7 mouse cellular contexts compared by ENCODE assay signal in the genomic region with DNA sequence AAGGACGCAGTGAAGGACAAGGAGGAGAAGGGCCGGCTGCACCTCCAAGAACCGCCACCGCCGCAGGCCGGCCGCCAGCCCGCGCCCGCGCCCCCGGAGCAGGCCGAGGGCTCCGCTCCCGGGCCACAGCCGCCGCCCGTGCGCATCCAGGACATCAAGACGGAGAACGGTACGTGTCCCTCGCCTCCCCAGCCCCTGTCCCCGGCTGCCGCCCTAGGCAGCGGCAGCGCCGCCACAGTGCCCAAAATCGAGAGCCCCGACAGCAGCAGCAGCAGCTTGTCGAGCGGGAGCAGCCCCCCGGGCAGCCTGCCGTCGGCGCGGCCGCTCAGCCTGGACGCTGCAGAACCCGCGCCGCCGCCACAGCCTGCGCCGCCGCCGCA. TPM values are rescaled to one million over a fixed set of nuclear protein-coding genes. Genes with fewer than 3 reads are reported as not detected.
DNase-seq lines count a peak whose midpoint lies in the region; ATAC-seq and TF ChIP-seq lines count a peak whose summit lies in the region.

No protein-coding gene starts in this region.

- peak overlapping the region; percentile 34 for H3K9ac ChIP-seq in intestine, embryonic 14.5 days (ENCODE audit: low read length)
- peak overlapping the region; percentile 50 for H3K9ac ChIP-seq in neural tube, embryonic 14.5 days (replicated peaks; ENCODE audit: low read depth, low read length)

- TF ChIP-seq POLR2A in spleen, adult 2 months (IDR thresholded peaks at IDR 0.05; ENCODE audit: low read depth, low read length): no peak
- no peak for TF ChIP-seq POLR2A in embryonic fibroblast, embryonic 13.5 days (IDR thresholded peaks at IDR 0.05; ENCODE audit: low read depth, low read length)

- no peak for ATAC-seq in intestine, embryonic 14.5 days (replicated peaks; ENCODE audit: low FRiP score, low TSS enrichment, low read depth)
- peak; percentile 1; the same call in 1 of the 2 replicates for ATAC-seq in neural tube, embryonic 14.5 days (ENCODE audit: low read depth)

- WGBS in spleen, adult 2 months: 2% methylated on average over 45 of the region's 47 CpGs
- under 1% methylated on average over 46 of the region's 47 CpGs for WGBS in intestine, embryonic 14.5 days
- under 1% methylated on average over 45 of the region's 47 CpGs for WGBS in neural tube, embryonic 14.5 days

- H3K4me3 ChIP-seq in spleen, adult 2 months (ENCODE audit: extremely low read depth, insufficient read depth, insufficient read length): peak overlapping the region; percentile 50; the same call in 1 of the 2 replicates
- peak overlapping the region; percentile 80 for H3K4me3 ChIP-seq in embryonic fibroblast, embryonic 13.5 days (ENCODE audit: insufficient read depth, low read length)
- peak overlapping the region; percentile 51 for H3K4me3 ChIP-seq in intestine, embryonic 14.5 days (ENCODE audit: low read depth, low read length)
- peak overlapping the region; percentile 34 for H3K4me3 ChIP-seq in neural tube, embryonic 14.5 days (ENCODE audit: low read depth, low read length)

- H3K36me3 ChIP-seq in spleen, adult 2 months (ENCODE audit: control insufficient read depth, insufficient read depth, low read length): no peaks in the 10 kb centered on the region
- no peaks in the 10 kb centered on the region for H3K36me3 ChIP-seq in intestine, embryonic 14.5 days (ENCODE audit: control insufficient read depth, insufficient read depth, low read length)
- no peaks in the 10 kb centered on the region for H3K36me3 ChIP-seq in neural tube, embryonic 14.5 days (ENCODE audit: control insufficient read depth, insufficient read depth, low read length)

- H3K4me2 ChIP-seq in intestine, embryonic 14.5 days (ENCODE audit: low read length): peak overlapping the region; percentile 94
- 0 out of 2 replicates have a peak overlapping the region, but pooled peaks have one; percentile 14 for H3K4me2 ChIP-seq in neural tube, embryonic 14.5 days (ENCODE audit: low read depth, low read length)

- H3K27me3 ChIP-seq in spleen, adult 2 months (ENCODE audit: control insufficient read depth, insufficient read depth, low read length): peaks cover 57% of the 10 kb centered on the region
- H3K27me3 ChIP-seq in intestine, embryonic 14.5 days (replicated peaks; ENCODE audit: control insufficient read depth, insufficient read depth, low read length): peaks cover 97% of the 10 kb centered on the region
- peaks cover 65% of the 10 kb centered on the region for H3K27me3 ChIP-seq in neural tube, embryonic 14.5 days (ENCODE audit: control insufficient read depth, insufficient read depth, low read length)

- peaks cover 16% of the 10 kb centered on the region for H3K4me1 ChIP-seq in spleen, adult 2 months (ENCODE audit: control insufficient read depth, insufficient read depth, insufficient read length)
- no peaks in the 10 kb centered on the region for H3K4me1 ChIP-seq in embryonic fibroblast, embryonic 13.5 days (ENCODE audit: control insufficient read depth, insufficient read depth, low read length)
- H3K4me1 ChIP-seq in intestine, embryonic 14.5 days (replicated peaks; ENCODE audit: control insufficient read depth, insufficient read depth, low read length): peaks cover 7% of the 10 kb centered on the region
- peaks cover 10% of the 10 kb centered on the region; the same call in 1 of the 2 replicates for H3K4me1 ChIP-seq in neural tube, embryonic 14.5 days (ENCODE audit: control insufficient read depth, insufficient read depth, low read length)

- H3K9me3 ChIP-seq in intestine, embryonic 14.5 days (ENCODE audit: control insufficient read depth, low read length): no peaks in the 10 kb centered on the region
- no peaks in the 10 kb centered on the region for H3K9me3 ChIP-seq in neural tube, embryonic 14.5 days (ENCODE audit: control insufficient read depth, low read length)

- no peak overlapping the region for H3K27ac ChIP-seq in spleen, adult 2 months (ENCODE audit: insufficient read depth, low read length)
- H3K27ac ChIP-seq in embryonic fibroblast, embryonic 13.5 days (ENCODE audit: insufficient read depth, low read length): peak overlapping the region; percentile 95
- H3K27ac ChIP-seq in intestine, embryonic 14.5 days (ENCODE audit: low read depth): no peak overlapping the region
- H3K27ac ChIP-seq in neural tube, embryonic 14.5 days (ENCODE audit: low read depth, low read length): peak overlapping the region; percentile 55; the same call in 1 of the 2 replicates

- DNase-seq in spleen, adult 2 months (ENCODE audit: low read depth in 1 of 2, low spot score in 2 of 2): no peak
- no peak for DNase-seq in spleen, postnatal 14 days (ENCODE audit: low spot score in 2 of 2)
- DNase-seq in intestine, embryonic 14.5 days (ENCODE audit: low spot score): peak; percentile 74
- DNase-seq in cerebellum, postnatal 36 days: no peak
- DNase-seq in thymus, postnatal 0 days (ENCODE audit: low spot score): no peak

- no peak for TF ChIP-seq CTCF in spleen, adult 2 months (IDR thresholded peaks at IDR 0.05; ENCODE audit: extremely low read depth, insufficient read depth, insufficient read length, insufficient replicate concordance)
- no peak for TF ChIP-seq CTCF in embryonic fibroblast, embryonic 13.5 days (IDR thresholded peaks at IDR 0.05; ENCODE audit: borderline replicate concordance, insufficient read depth, low read length)

RNA-seq across cellular contexts. Expression of gene Foxc1, which starts 1.3 kb away (rescaled TPM):
- polyA plus RNA-seq in spleen, adult 2 months (2012; rRNA removed): 0.26 TPM in 2 replicates
- 14.4 and 19.7 TPM in 2 replicates for polyA plus RNA-seq in embryonic fibroblast, embryonic 13.5 days (2011; ENCODE audit: insufficient read length, low read depth, missing spikeins)
- polyA plus RNA-seq in intestine, embryonic 14.5 days (2014; fragmentation: Nextera tagmentation; extraction: Ambion mirVana): 0.17 and 0.18 TPM in 2 replicates
- polyA plus RNA-seq in neural tube, embryonic 14.5 days (2014; fragmentation: Nextera tagmentation; extraction: Ambion mirVana): 0.50 and 3.0 TPM in 2 replicates
- 0.75 TPM in 2 replicates for polyA plus RNA-seq in thymus, postnatal 0 days (2015; fragmentation: Nextera tagmentation; extraction: Ambion mirVana)

Comparison
In these comparisons a context has a peak if more than half of its experiments do, and no peak if none do; other contexts are left out.
1. H3K27ac ChIP-seq: peak in embryonic fibroblast, embryonic 13.5 days (single experiment) and neural tube, embryonic 14.5 days (single experiment); none in spleen, adult 2 months (single experiment) and intestine, embryonic 14.5 days (single experiment).
2. Peak in every context shown above with its lines, with median percentiles within 50 percentile points of each other: H3K4me3 ChIP-seq.